ENCODE assay signal across 8 mouse cellular contexts in the genomic region with DNA sequence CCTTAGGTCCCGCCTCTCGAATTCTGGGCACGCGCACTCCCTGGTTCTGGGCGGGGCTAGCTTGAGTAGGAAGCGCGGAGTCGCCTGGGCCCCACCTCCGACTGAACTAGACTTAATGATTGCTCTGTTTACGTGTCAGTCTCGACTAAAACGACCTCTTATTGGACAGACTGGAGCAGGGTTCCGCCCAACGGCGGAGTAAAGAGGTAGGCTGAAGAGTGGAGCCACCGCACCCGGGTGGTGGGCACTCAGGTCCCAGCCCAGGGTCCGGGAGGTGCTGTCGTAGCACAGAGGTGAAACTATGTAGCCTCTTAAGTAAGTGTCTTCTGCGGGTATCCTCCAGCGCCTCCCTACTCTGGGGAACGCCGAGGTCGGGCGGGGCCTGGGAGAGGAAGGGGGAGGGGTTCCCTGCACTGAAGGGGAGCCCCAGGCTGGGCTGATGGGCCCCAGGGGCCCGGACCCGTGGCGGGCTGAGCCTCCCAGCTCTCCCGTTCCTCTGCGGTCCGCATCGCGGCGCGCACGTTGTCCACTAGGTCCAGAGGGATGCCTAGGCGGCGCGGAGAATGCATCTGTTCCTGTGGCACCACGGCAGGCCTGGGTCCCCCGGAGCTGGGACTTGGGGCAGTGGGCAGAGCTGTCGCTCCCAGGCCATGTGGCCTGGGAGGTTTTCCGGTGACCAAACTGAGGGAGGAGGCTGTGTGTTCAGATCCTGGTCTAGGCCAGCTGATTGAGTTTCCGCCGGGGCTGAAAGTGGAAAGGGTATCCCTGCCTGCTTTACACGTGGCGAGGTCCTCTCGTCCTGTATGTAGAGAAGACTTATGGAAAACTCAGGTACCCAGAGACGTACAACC. TPM values are rescaled to one million over a fixed set of nuclear protein-coding genes. Genes with fewer than 3 reads are reported as not detected.
DNase-seq lines count a peak whose midpoint lies in the region; ATAC-seq lines count a peak whose summit lies in the region.

A gene (plus strand): TSS at position 190 of the 851 bp plus-strand sequence.

- H3K4me2 ChIP-seq in hindbrain, embryonic 11.5 days (replicated peaks; ENCODE audit: low read depth, low read length) = peak within 1 kb of the TSS; percentile 99

- WGBS in hindbrain, embryonic 11.5 days = under 1% methylated on average over 49 of the region's 49 CpGs

- H3K9me3 ChIP-seq in hindbrain, embryonic 11.5 days (ENCODE audit: control insufficient read depth, low read length) = no peaks in the 10 kb centered on the region

- peak within 1 kb of the TSS; percentile 68 for H3K9ac ChIP-seq in hindbrain, embryonic 11.5 days (ENCODE audit: low read depth, low read length)

- peak within 1 kb of the TSS; percentile 68 for H3K4me3 ChIP-seq in hindbrain, embryonic 11.5 days (ENCODE audit: low read depth, low read length)

- ATAC-seq in hindbrain, embryonic 11.5 days (ENCODE audit: low FRiP score) = peak; percentile 98

- H3K27ac ChIP-seq in hindbrain, embryonic 11.5 days (ENCODE audit: low read depth, low read length) = 0 out of 2 replicates have a peak within 1 kb of the TSS, but pooled peaks have one; percentile 6

- peak; percentile 98 for DNase-seq in Muller cell, postnatal 12 days (ENCODE audit: inconsistent ontology term)
- DNase-seq in cerebellum, adult 9-11 months = peak; percentile 95
- DNase-seq in frontal cortex, adult 2 months (ENCODE audit: extremely low spot score in 1 of 2, low spot score in 1 of 2) = peak; percentile 95 to 97
- DNase-seq in hindbrain, embryonic 11.5 days (ENCODE audit: low spot score) = peak; percentile 97
- DNase-seq in layer of hippocampus, postnatal 10 days (ENCODE audit: low spot score in 2 of 2) = peak; percentile 97 to 98
- peak; percentile 98 for DNase-seq in lung, postnatal 10 days
- DNase-seq in ovary, postnatal 36 days (ENCODE audit: low spot score) = peak; percentile 92
- DNase-seq in thymus, postnatal 25 days = peak; percentile 96

- H3K36me3 ChIP-seq in hindbrain, embryonic 11.5 days (ENCODE audit: control insufficient read depth, insufficient read depth, low read length) = no peaks in the 10 kb centered on the region

- H3K4me1 ChIP-seq in hindbrain, embryonic 11.5 days (replicated peaks; ENCODE audit: control insufficient read depth, insufficient read depth, low read length) = peaks cover 4% of the 10 kb centered on the region

- peaks cover 28% of the 10 kb centered on the region for H3K27me3 ChIP-seq in hindbrain, embryonic 11.5 days (ENCODE audit: control insufficient read depth, insufficient read depth, low read length)

RNA-seq across cellular contexts. Expression of the gene that starts here (rescaled TPM):
- polyA plus RNA-seq in frontal cortex, adult 2 months (2012; rRNA removed) = 30.1 and 30.6 TPM in 2 replicates
- 24.3 and 27.2 TPM in 2 replicates for polyA plus RNA-seq in hindbrain, embryonic 11.5 days (2014; fragmentation: Nextera tagmentation; extraction: Ambion mirVana)
- total RNA-seq in layer of hippocampus, postnatal 10 days (2021) = 10 to 100 TPM; 40.1 to 46.4 TPM

Comparison
In these comparisons a context has a peak if more than half of its experiments do, and no peak if none do; other contexts are left out.
1. Peak in every context shown above with its lines: DNase-seq, ATAC-seq, H3K4me3 ChIP-seq and H3K27ac ChIP-seq.